Mouse (Mus musculus): ENCODE data around the gene Scd3.
"Not testable (repeated sequence)": the region's sequence is repeated elsewhere in the genome, so short reads cannot be mapped to it uniquely, and the experiment has no call there.

Scd3 gene

DNA sequence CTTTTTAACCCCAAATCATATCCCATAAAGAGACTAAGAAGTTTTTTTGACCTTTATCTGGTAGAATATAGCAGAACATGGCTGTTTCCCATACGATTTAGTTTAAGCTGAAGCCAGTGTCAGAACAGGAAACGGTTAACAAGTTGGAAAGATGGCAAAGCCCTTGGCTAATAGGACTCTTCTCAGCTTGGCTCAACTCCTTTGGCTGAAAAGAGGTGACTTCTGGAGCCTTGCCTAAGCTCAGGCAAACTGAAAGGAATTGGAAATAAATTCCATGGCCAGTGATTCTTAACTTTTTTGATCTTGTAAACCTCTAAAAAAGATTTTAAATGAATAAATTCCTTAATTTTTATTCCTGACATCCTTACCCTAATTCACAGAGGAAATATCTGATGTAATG is 26.7 kb downstream of the Scd3 start:
- in situ Hi-C loops (cut with MboI; ENCODE audit: low pct_unique_long_range_greater_than_20kb in 1 of 2, low sequenced_read_pairs in 2 of 2, unreplicated experiment in 1 of 2): no loop called here

DNA sequence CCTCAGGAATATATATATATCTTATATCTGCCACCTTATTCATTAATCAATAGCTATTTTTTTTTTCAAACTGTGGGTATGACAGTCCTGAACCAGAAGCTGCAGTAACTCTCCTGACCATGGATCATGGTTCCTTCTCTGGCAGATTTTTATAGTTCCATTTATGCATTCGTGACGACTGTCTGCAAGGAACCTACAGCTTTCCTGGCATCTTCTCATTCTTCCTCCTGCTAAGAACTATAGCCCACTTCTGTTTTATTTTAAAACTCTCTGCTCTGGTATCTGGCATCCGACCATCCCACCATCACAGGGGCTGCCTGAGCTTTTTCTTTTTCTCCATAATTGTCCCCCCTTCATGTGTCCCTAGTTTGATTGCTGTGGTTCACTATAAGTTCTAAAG is 27.1 kb downstream of the Scd3 start:
- in situ Hi-C loops (cut with MboI; ENCODE audit: low pct_unique_long_range_greater_than_20kb in 1 of 2, low sequenced_read_pairs in 2 of 2, unreplicated experiment in 1 of 2): no loop called here

DNA sequence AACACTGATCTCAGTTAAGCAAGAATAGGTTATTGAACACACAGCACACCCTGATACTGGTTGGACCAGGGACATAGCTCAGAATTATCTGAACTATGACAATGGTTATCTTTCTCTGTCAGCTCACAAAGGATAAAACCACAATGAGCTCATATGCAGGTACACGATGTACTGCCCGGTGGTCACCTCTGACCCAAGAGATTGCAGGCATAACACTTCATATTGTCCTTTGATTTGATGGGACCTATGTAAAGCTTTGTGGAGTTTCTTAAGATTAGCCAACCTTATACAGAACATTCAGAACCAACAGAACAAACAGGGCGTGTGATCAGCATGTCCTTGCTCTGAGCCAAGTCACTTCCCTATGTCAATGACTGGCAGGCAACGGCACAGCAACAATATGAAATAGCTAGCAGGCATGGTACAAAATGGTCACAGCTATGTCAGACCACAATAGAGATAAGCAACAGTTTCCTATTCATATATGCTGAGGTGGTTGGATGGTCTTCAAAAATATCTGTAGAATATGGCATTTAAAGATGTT is 28.6 kb downstream of the Scd3 start:
- in situ Hi-C loops (cut with MboI; ENCODE audit: low pct_unique_long_range_greater_than_20kb in 1 of 2, low sequenced_read_pairs in 2 of 2, unreplicated experiment in 1 of 2): no loop called here

DNA sequence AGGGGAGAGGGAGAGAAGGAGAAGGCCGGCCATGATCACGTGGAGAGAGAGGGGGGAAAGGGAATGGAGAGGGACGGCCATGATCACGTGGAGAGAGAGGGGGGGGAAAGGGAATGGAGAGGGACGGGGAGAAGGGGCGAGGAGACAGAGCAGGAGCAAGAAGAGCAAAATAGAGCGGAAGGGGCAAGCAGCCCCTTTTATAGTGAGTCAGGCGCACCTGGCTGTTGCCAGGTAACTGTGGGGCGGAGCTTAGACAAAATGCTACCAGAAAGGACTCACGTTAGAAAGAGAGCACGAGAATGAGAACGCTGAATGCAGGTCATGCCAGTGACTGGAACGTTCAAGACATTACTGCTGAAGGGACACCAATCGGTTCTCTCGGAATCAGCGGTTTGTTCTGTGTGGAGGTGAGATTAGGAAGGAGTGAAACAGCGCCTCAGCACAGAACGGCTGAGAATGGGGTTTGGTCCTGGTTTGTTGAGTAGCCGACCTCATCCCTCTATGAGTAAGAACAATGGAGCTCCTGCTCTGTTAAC is 34.5 kb downstream of the Scd3 start:
- in situ Hi-C loops (cut with MboI; ENCODE audit: low pct_unique_long_range_greater_than_20kb in 1 of 2, low sequenced_read_pairs in 2 of 2, unreplicated experiment in 1 of 2): no loop called here

DNA sequence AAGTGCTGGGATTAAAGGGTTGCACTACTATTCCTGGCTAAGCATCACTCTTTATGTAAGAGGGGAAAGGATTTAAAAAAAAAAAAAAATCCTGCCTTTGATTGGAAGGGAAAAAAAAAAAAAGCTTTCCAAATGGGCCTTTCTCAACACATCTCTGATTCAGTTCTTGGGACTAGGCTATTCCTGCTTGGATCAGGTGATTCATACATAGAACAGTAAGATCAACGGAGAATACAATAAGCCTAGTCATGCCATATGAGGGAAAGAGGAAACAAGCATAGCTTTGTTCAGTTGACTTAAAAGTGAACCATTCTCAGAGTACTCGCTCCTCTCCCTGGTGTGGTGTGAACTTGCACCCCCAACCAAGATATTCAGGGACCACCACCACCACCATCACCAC is 35.8 kb downstream of the Scd3 start:
- in situ Hi-C loops (cut with MboI; ENCODE audit: low pct_unique_long_range_greater_than_20kb in 1 of 2, low sequenced_read_pairs in 2 of 2, unreplicated experiment in 1 of 2): no loop called here

DNA sequence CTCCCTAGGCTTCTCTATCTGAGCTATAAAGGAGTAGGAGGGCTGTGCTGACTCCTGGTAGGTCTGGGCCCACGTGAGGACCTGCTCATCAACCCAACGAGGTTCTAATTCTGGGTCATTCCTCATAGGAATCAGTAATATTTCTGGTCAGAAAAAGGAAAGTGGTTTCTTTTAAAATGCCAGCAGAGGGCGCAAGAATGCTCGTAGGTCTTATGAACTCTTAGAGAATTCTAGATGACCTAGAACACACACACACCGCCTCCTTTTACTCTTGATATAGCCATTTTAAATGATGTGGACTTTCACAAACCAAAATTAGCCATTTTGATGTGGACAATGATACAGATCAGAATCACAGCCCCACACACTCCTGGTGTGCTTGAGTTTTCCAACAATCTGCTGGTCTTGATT is 42.7 kb downstream of the Scd3 start:
- in situ Hi-C loops (cut with MboI; ENCODE audit: low pct_unique_long_range_greater_than_20kb in 1 of 2, low sequenced_read_pairs in 2 of 2, unreplicated experiment in 1 of 2): loop anchor here (5.0 kb wide), 1 partner anchor 52 kb away; no protein-coding TSS in a partner anchor

DNA sequence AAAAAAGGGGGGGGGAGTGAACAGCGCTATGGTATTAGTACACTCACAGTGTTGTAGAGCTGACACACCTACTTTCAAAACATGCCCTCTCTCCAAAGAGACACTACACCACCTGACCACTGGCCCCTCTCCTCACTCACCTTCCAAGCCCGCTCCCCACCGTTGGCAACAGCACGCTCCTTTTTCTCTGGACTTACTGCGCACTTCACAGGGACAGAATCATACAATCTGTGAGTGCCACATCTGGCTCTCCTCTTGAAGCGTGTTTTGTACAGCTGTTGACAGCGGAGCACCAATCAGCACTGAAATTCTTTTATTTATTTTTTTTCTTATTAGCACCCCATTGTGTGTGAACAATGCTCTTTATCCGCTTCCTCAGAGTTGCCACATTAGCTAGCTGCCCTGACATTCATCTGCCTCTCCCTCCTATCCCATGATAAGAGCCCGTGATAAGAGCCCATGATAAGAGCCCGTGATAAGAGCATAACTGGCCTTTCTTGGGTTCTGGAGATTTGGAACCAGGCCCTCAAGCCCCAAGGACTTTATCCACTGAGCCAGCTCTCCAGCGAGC is 43.4 kb downstream of the Scd3 start:
- in situ Hi-C loops (cut with MboI; ENCODE audit: low pct_unique_long_range_greater_than_20kb in 1 of 2, low sequenced_read_pairs in 2 of 2, unreplicated experiment in 1 of 2): loop anchor here (5.0 kb wide), 1 partner anchor 51 kb away; no protein-coding TSS in a partner anchor

DNA sequence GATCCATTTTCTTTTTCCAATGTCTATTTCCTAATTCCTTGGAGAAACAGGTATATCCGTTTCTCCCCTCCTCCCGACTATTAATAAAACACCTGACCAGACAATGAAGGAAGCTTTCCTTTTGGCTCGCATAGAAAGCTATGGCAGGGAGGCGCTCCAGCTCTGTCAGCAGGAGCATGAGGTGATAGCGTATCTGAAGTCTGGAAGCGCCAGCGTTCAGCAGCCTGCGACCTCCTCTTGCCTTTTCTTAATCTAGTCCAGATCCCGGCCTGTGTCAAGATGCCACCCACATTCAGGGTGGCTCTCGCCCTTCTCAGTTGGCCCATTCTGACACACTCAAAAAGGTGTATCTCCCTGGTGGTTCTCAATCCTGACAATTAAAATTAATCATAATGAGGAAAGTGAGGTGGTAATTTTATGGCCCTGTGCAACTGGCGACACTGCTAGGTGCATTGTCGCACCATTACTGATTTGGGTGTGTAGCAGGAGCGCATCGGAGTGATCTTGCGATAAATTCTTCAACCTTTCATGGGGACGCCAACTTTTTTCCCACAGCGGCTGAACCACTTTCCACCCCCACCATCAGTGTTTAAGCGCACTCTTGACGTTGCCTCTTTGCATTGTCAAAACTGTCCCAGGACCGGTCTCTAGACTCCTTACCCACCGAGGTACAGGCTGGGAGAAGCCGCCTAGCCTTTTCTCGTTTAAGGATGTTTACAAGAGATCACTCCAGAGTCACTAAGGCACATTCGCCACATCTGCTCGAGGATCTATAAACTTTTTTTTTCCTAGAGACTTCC is 44.4 kb downstream of the Scd3 start:
- in situ Hi-C loops (cut with MboI; ENCODE audit: low pct_unique_long_range_greater_than_20kb in 1 of 2, low sequenced_read_pairs in 2 of 2, unreplicated experiment in 1 of 2): loop anchor here (5.0 kb wide), 1 partner anchor 50 kb away; no protein-coding TSS in a partner anchor

DNA sequence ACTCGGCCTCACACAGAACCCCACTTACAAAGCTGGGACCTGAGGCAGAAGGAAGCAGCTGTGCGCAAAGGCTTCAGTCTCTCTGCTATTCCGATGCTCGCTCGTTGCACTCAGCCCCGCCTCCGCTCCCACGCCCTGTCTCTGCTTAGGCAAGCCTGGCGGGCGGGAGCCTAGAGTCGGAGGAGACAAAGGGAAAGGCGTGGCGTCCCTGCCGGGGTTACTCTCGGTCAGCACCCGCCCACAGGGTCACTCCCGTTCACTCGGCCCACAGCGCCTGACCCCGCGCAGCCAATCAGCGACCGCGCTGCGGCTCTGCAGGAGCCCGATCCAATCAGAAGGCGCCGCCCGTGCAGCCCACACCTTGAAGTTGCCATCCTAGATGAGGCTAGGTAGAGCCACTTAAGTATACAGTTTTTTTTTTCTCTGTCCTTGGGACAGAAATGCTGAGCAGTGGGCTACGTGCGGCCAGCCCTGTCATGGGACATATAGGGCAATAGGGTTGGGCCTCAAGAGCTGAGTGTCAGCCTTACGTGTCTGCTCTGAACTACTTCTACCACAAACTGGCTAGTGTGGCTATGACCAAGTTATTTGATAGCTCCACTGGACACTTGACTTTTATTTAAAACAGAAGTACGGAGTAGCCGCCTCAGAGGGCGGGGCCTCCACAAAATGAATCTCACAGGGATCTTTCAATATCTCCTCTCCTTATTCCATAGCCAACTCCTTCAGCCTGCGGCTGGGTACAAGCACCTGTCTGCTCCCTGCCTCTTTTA is 45.2 kb downstream of the Scd3 start:
- in situ Hi-C loops (cut with MboI; ENCODE audit: low pct_unique_long_range_greater_than_20kb in 1 of 2, low sequenced_read_pairs in 2 of 2, unreplicated experiment in 1 of 2): loop anchor here (5.0 kb wide), 1 partner anchor 49 kb away; no protein-coding TSS in a partner anchor

DNA sequence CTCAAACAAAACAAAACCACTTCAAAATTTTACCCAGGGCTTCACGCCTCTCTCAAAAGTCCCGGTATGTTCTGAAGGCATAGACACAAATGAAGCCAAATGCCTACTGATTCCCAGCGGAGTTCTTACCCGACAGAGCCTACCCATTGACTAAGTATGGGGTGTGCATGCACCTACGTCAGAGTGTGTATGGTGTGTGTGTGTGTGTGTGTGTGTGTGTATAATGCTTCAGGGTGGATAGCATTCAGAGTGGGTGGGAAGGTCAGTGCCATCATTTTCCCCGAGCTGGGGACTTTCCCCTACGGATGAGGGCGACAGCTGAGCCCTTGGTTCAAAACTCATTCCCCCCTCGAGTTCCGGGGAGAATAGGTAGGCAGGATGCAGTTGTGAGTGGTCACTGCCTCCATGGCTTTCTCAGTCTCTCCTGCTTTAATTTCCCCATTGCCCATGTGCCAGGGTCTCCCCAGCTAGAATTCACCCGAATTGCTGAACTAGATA is 45.8 kb downstream of the Scd3 start:
- in situ Hi-C loops (cut with MboI; ENCODE audit: low pct_unique_long_range_greater_than_20kb in 1 of 2, low sequenced_read_pairs in 2 of 2, unreplicated experiment in 1 of 2): loop anchor here (5.0 kb wide), 1 partner anchor 48 kb away; no protein-coding TSS in a partner anchor

GRCm38 (mm10) chr19:44251138-44251537 is 48.1 kb downstream of the Scd3 start:
- in situ Hi-C loops (cut with MboI; ENCODE audit: low pct_unique_long_range_greater_than_20kb in 1 of 2, low sequenced_read_pairs in 2 of 2, unreplicated experiment in 1 of 2): not testable (repeated sequence)

GRCm38 (mm10) chr19:44251936-44252558 is 49.0 kb downstream of the Scd3 start:
- in situ Hi-C loops (cut with MboI; ENCODE audit: low pct_unique_long_range_greater_than_20kb in 1 of 2, low sequenced_read_pairs in 2 of 2, unreplicated experiment in 1 of 2): no loop called here

DNA sequence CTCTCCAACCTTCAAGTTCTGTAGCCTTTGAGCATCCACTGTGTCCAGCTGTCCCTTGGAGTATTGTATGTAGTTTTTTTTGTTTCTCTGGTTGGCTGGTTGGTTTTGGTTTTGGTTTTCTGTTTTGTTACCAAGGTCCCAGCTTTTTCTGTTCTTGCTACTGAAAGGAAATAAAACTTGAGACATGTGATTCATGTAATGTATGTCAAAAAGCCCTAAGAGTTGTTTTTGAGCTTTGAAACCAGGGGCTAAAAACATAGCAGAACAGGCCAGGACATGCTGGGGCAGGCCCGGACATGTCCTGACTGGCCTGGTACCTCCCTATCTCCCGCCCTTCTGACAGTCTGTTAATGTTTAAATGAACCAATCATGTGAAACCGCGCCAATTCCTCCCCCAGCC is 51.0 kb downstream of the Scd3 start:
- in situ Hi-C loops (cut with MboI; ENCODE audit: low pct_unique_long_range_greater_than_20kb in 1 of 2, low sequenced_read_pairs in 2 of 2, unreplicated experiment in 1 of 2): not testable (repeated sequence)

DNA sequence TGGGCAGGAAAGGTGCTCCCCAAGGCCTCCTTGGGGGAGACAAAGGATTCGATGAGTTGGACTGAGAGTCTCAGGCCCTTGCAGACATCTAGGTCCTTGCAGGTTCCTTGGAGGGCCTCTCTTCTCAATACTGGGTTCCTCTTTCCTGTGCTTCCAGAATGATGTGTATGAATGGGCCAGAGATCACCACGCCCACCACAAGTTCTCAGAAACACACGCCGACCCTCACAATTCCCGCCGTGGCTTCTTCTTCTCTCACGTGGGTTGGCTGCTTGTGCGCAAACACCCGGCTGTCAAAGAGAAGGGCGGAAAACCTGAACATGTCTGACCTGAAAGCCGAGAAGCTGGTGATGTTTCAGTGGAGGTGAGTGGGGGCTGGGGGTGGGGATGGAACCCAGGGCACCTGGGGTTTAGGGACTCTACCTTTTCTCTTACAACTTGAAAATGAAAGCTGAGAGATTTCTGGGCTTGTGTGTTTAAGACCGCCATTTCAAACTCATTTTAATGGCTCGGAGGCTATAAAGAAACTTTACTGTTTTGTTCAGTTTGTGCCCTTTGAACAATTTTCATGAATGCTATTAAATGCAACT is 54.4 kb downstream of the Scd3 start:
- in situ Hi-C loops (cut with MboI; ENCODE audit: low pct_unique_long_range_greater_than_20kb in 1 of 2, low sequenced_read_pairs in 2 of 2, unreplicated experiment in 1 of 2): no loop called here

DNA sequence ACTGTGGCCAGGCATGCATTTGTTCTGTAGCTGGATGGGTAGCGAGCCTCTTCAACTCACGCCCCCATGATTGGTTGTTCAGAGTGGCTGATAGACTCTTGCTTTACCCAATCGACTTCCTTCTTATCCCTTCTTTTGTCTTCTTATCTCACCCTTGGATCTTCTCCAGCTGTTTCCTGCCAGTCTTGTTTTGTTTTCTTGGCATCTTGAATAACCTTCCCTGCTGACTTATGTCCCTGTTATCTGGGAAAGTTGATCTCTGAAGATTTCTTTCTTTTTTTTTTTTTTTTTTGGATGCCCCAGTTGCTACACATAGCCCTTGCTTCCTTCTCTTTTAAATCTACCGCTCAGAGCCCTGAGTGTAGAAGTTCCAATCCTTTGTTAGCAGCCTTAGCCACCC is 56.4 kb downstream of the Scd3 start:
- in situ Hi-C loops (cut with MboI; ENCODE audit: low pct_unique_long_range_greater_than_20kb in 1 of 2, low sequenced_read_pairs in 2 of 2, unreplicated experiment in 1 of 2): no loop called here

- in situ Hi-C loops (cut with MboI; ENCODE audit: low pct_unique_long_range_greater_than_20kb in 1 of 2, low sequenced_read_pairs in 2 of 2, unreplicated experiment in 1 of 2): no loop called here
Observed at GRCm38 (mm10) chr19:44260487-44260886, 57.4 kb downstream of the Scd3 start.

DNA sequence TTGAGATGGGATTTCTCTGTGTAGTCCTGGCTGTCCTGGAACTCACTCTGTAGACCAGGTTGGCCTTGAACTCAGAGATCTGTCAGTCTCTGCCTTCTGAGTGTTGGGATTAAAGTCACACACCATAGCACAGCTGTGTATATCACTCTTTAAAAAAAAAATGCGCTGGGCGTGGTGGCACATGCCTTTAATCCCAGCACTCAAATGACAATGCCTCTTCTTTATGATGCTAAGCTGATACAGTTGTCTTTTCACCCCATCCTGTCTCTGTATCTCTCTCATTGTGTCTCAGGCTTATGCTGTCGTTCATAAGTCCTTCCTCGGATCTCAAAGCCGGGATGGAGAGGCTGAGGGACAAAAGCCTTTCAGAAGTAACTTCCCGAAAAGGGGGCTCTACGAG is 58.7 kb downstream of the Scd3 start:
- in situ Hi-C loops (cut with MboI; ENCODE audit: low pct_unique_long_range_greater_than_20kb in 1 of 2, low sequenced_read_pairs in 2 of 2, unreplicated experiment in 1 of 2): no loop called here

- in situ Hi-C loops (cut with MboI; ENCODE audit: low pct_unique_long_range_greater_than_20kb in 1 of 2, low sequenced_read_pairs in 2 of 2, unreplicated experiment in 1 of 2): no loop called here
Observed at GRCm38 (mm10) chr19:44263581-44263980, 60.5 kb downstream of the Scd3 start.
